Mouse (Mus musculus) C2C12 (cell line): ENCODE results near the gene Dnm1.

Source experiments
- CTCF ChIP-seq: IDR thresholded peaks from one replicate; pipeline ENCODE4 v1.5.1; 2011; ENCODE audit not compliant: control insufficient read depth, insufficient read depth, insufficient read length
- MAX ChIP-seq: IDR thresholded peaks from one replicate; pipeline ENCODE4 v1.6.1; 2011; ENCODE audit warnings: mild to moderate bottlenecking, control low read depth

- TF ChIP-seq CTCF (no peak), MAX (no peak)
Observed at GRCm38 (mm10) chr2:32344056-32344455, 9.1 kb downstream of the Dnm1 start.
